Mouse (Mus musculus): ENCODE results near the gene Cacng3. TPM values are rescaled to one million over a fixed set of nuclear protein-coding genes. Genes with fewer than 3 reads are reported as not detected.

Gene Cacng3
- not detected in 2 replicates for polyA plus RNA-seq (2014; fragmentation: Nextera tagmentation; extraction: Ambion mirVana)

GRCm38 (mm10) chr7:122670442-122670872 lies at the start of gene Cacng3:
Cacng3 (plus strand) TSS chr7:122670492.
- Histone ChIP-seq H3K9me3 (ENCODE audit: control insufficient read depth, low read length) (no peaks in the 10 kb centered on the region), H3K27ac (replicated peaks; ENCODE audit: low read depth, low read length) (no peak within 1 kb of the TSS), H3K36me3 (ENCODE audit: control insufficient read depth, insufficient read depth, low read length) (no peaks in the 10 kb centered on the region), H3K4me3 (ENCODE audit: low read depth, low read length) (no peak within 1 kb of the TSS), H3K27me3 (ENCODE audit: control insufficient read depth, insufficient read depth, low read length) (no peaks in the 10 kb centered on the region), H3K4me2 (ENCODE audit: low read depth, severe bottlenecking) (no peak within 1 kb of the TSS), H3K9ac (ENCODE audit: low read length) (no peak within 1 kb of the TSS), H3K4me1 (ENCODE audit: control insufficient read depth, insufficient read depth, low read length) (no peaks in the 10 kb centered on the region)
- 18% methylated on average over 13 of the region's 13 CpGs for WGBS
- DNase-seq (ENCODE audit: low spot score) (no peak), ATAC-seq (ENCODE audit: insufficient number of reproducible peaks, low FRiP score, low TSS enrichment, low read depth) (no peak)

- WGBS, result 64% methylated on average over 9 of the region's 9 CpGs
- Histone ChIP-seq H3K36me3 (ENCODE audit: control insufficient read depth, insufficient read depth, low read length) (no peaks in the 10 kb centered on the region), H3K9me3 (ENCODE audit: control insufficient read depth, low read length) (no peaks in the 10 kb centered on the region), H3K4me1 (ENCODE audit: control insufficient read depth, insufficient read depth, low read length) (no peaks in the 10 kb centered on the region), H3K27ac (replicated peaks; ENCODE audit: low read depth, low read length) (no peak overlapping the region), H3K4me2 (ENCODE audit: low read depth, severe bottlenecking) (no peak overlapping the region), H3K27me3 (ENCODE audit: control insufficient read depth, insufficient read depth, low read length) (no peaks in the 10 kb centered on the region), H3K4me3 (ENCODE audit: low read depth, low read length) (no peak overlapping the region), H3K9ac (ENCODE audit: low read length) (no peak overlapping the region)
- no peak for DNase-seq (ENCODE audit: low spot score)
- no peak for ATAC-seq (ENCODE audit: insufficient number of reproducible peaks, low FRiP score, low TSS enrichment, low read depth)
Measured at GRCm38 (mm10) chr7:122622125-122622774, 48.0 kb upstream of the Cacng3 start.

- H3K9me3 ChIP-seq (ENCODE audit: control insufficient read depth, low read length), result no peaks in the 10 kb centered on the region
- no peaks in the 10 kb centered on the region for H3K4me1 ChIP-seq (ENCODE audit: control insufficient read depth, insufficient read depth, low read length)
- no peak overlapping the region for H3K27ac ChIP-seq (replicated peaks; ENCODE audit: low read depth, low read length)
- H3K4me2 ChIP-seq (ENCODE audit: low read depth, severe bottlenecking), result no peak overlapping the region
- no peaks in the 10 kb centered on the region for H3K27me3 ChIP-seq (ENCODE audit: control insufficient read depth, insufficient read depth, low read length)
- DNase-seq (ENCODE audit: low spot score) (no peak), ATAC-seq (ENCODE audit: insufficient number of reproducible peaks, low FRiP score, low TSS enrichment, low read depth) (no peak)
- WGBS, result 69% methylated on average over 1 of the region's 1 CpGs
- H3K36me3 ChIP-seq (ENCODE audit: control insufficient read depth, insufficient read depth, low read length), result no peaks in the 10 kb centered on the region
- no peak overlapping the region for H3K4me3 ChIP-seq (ENCODE audit: low read depth, low read length)
- H3K9ac ChIP-seq (ENCODE audit: low read length), result no peak overlapping the region
Measured at GRCm38 (mm10) chr7:122623753-122624152, 46.5 kb upstream of the Cacng3 start.

- Histone ChIP-seq H3K27me3 (ENCODE audit: control insufficient read depth, insufficient read depth, low read length) (no peaks in the 10 kb centered on the region), H3K4me1 (ENCODE audit: control insufficient read depth, insufficient read depth, low read length) (no peaks in the 10 kb centered on the region), H3K9ac (ENCODE audit: low read length) (no peak overlapping the region), H3K9me3 (ENCODE audit: control insufficient read depth, low read length) (no peaks in the 10 kb centered on the region), H3K36me3 (ENCODE audit: control insufficient read depth, insufficient read depth, low read length) (no peaks in the 10 kb centered on the region), H3K4me3 (ENCODE audit: low read depth, low read length) (no peak overlapping the region), H3K27ac (replicated peaks; ENCODE audit: low read depth, low read length) (no peak overlapping the region), H3K4me2 (ENCODE audit: low read depth, severe bottlenecking) (no peak overlapping the region)
- 95% methylated on average over 5 of the region's 5 CpGs for whole genome bisulfite sequencing
- DNase-seq (ENCODE audit: low spot score), result no peak
- no peak for ATAC-seq (ENCODE audit: insufficient number of reproducible peaks, low FRiP score, low TSS enrichment, low read depth)
Measured at GRCm38 (mm10) chr7:122628050-122628449, 42.2 kb upstream of the Cacng3 start.

- H3K9ac ChIP-seq (ENCODE audit: low read length), result no peak overlapping the region
- no peak overlapping the region for H3K27ac ChIP-seq (replicated peaks; ENCODE audit: low read depth, low read length)
- no peak overlapping the region for H3K4me3 ChIP-seq (ENCODE audit: low read depth, low read length)
- H3K36me3 ChIP-seq (ENCODE audit: control insufficient read depth, insufficient read depth, low read length), result no peaks in the 10 kb centered on the region
- H3K4me2 ChIP-seq (ENCODE audit: low read depth, severe bottlenecking), result no peak overlapping the region
- H3K4me1 ChIP-seq (ENCODE audit: control insufficient read depth, insufficient read depth, low read length), result no peaks in the 10 kb centered on the region
- H3K9me3 ChIP-seq (ENCODE audit: control insufficient read depth, low read length), result no peaks in the 10 kb centered on the region
- H3K27me3 ChIP-seq (ENCODE audit: control insufficient read depth, insufficient read depth, low read length), result no peaks in the 10 kb centered on the region
- WGBS, result 90% methylated on average over 2 of the region's 2 CpGs
- ATAC-seq (ENCODE audit: insufficient number of reproducible peaks, low FRiP score, low TSS enrichment, low read depth) (no peak), DNase-seq (ENCODE audit: low spot score) (no peak)
Measured at GRCm38 (mm10) chr7:122630386-122630785, 39.9 kb upstream of the Cacng3 start.

- Histone ChIP-seq H3K4me2 (ENCODE audit: low read depth, severe bottlenecking) (no peak overlapping the region), H3K4me3 (ENCODE audit: low read depth, low read length) (no peak overlapping the region), H3K27ac (replicated peaks; ENCODE audit: low read depth, low read length) (no peak overlapping the region), H3K9me3 (ENCODE audit: control insufficient read depth, low read length) (no peaks in the 10 kb centered on the region), H3K27me3 (ENCODE audit: control insufficient read depth, insufficient read depth, low read length) (no peaks in the 10 kb centered on the region), H3K36me3 (ENCODE audit: control insufficient read depth, insufficient read depth, low read length) (no peaks in the 10 kb centered on the region), H3K9ac (ENCODE audit: low read length) (no peak overlapping the region), H3K4me1 (ENCODE audit: control insufficient read depth, insufficient read depth, low read length) (no peaks in the 10 kb centered on the region)
- WGBS, result 71% methylated on average over 3 of the region's 3 CpGs
- DNase-seq (ENCODE audit: low spot score), result no peak
- no peak for ATAC-seq (ENCODE audit: insufficient number of reproducible peaks, low FRiP score, low TSS enrichment, low read depth)
Measured at GRCm38 (mm10) chr7:122631151-122631550, 39.1 kb upstream of the Cacng3 start.

GRCm38 (mm10) chr7:122632946-122633345 lies 37.3 kb upstream of the Cacng3 start:
- Histone ChIP-seq H3K4me3 (ENCODE audit: low read depth, low read length) (no peak overlapping the region), H3K9ac (ENCODE audit: low read length) (no peak overlapping the region), H3K27ac (replicated peaks; ENCODE audit: low read depth, low read length) (no peak overlapping the region), H3K4me2 (ENCODE audit: low read depth, severe bottlenecking) (no peak overlapping the region), H3K9me3 (ENCODE audit: control insufficient read depth, low read length) (no peaks in the 10 kb centered on the region), H3K36me3 (ENCODE audit: control insufficient read depth, insufficient read depth, low read length) (no peaks in the 10 kb centered on the region), H3K4me1 (ENCODE audit: control insufficient read depth, insufficient read depth, low read length) (no peaks in the 10 kb centered on the region), H3K27me3 (ENCODE audit: control insufficient read depth, insufficient read depth, low read length) (no peaks in the 10 kb centered on the region)
- no peak for DNase-seq (ENCODE audit: low spot score)
- ATAC-seq (ENCODE audit: insufficient number of reproducible peaks, low FRiP score, low TSS enrichment, low read depth), result no peak
- WGBS, result 81% methylated on average over 5 of the region's 5 CpGs

GRCm38 (mm10) chr7:122633463-122633862 lies 36.8 kb upstream of the Cacng3 start:
- WGBS, result 87% methylated on average over 5 of the region's 5 CpGs
- no peak for ATAC-seq (ENCODE audit: insufficient number of reproducible peaks, low FRiP score, low TSS enrichment, low read depth)

GRCm38 (mm10) chr7:122643676-122644075 lies 26.6 kb upstream of the Cacng3 start:
- H3K4me1 ChIP-seq (ENCODE audit: control insufficient read depth, insufficient read depth, low read length), result no peaks in the 10 kb centered on the region
- H3K27ac ChIP-seq (replicated peaks; ENCODE audit: low read depth, low read length), result no peak overlapping the region
- 91% methylated on average over 8 of the region's 8 CpGs for WGBS
- H3K36me3 ChIP-seq (ENCODE audit: control insufficient read depth, insufficient read depth, low read length), result no peaks in the 10 kb centered on the region
- H3K27me3 ChIP-seq (ENCODE audit: control insufficient read depth, insufficient read depth, low read length), result no peaks in the 10 kb centered on the region
- no peak overlapping the region for H3K4me3 ChIP-seq (ENCODE audit: low read depth, low read length)
- no peak overlapping the region for H3K4me2 ChIP-seq (ENCODE audit: low read depth, severe bottlenecking)
- no peak for DNase-seq (ENCODE audit: low spot score)
- no peaks in the 10 kb centered on the region for H3K9me3 ChIP-seq (ENCODE audit: control insufficient read depth, low read length)
- no peak for ATAC-seq (ENCODE audit: insufficient number of reproducible peaks, low FRiP score, low TSS enrichment, low read depth)
- no peak overlapping the region for H3K9ac ChIP-seq (ENCODE audit: low read length)

More at GRCm38 (mm10) chr7:122633463-122633862, 36.8 kb upstream of the Cacng3 start:
- Histone ChIP-seq H3K4me2 (ENCODE audit: low read depth, severe bottlenecking) (no peak overlapping the region), H3K9ac (ENCODE audit: low read length) (no peak overlapping the region), H3K27me3 (ENCODE audit: control insufficient read depth, insufficient read depth, low read length) (no peaks in the 10 kb centered on the region), H3K4me1 (ENCODE audit: control insufficient read depth, insufficient read depth, low read length) (no peaks in the 10 kb centered on the region), H3K36me3 (ENCODE audit: control insufficient read depth, insufficient read depth, low read length) (no peaks in the 10 kb centered on the region), H3K9me3 (ENCODE audit: control insufficient read depth, low read length) (no peaks in the 10 kb centered on the region), H3K4me3 (ENCODE audit: low read depth, low read length) (no peak overlapping the region), H3K27ac (replicated peaks; ENCODE audit: low read depth, low read length) (no peak overlapping the region)
- DNase-seq (ENCODE audit: low spot score), result no peak
